Mouse (Mus musculus): ENCODE results near the gene Gm49396.
A peak's percentile ranks its signal among the peaks of the same experiment; 100 is the strongest.

Gene Gm49396

GRCm38 (mm10) chr7:30563117-30563905 is at the start of gene Gm49396, which contains the start of the genes U2af1l4 and Psenen:
TSS of gene Gm49396 (plus strand) at chr7:30563344.
TSS of gene U2af1l4 (plus strand) at chr7:30563301.
TSS of gene Psenen (minus strand) at chr7:30563627.
- peak; percentile 96 for DNase-seq (ENCODE audit: low read depth, low spot score)

- no peak for DNase-seq (ENCODE audit: low read depth, low spot score)
These were observed 48.0 kb upstream of the Gm49396 start for GRCm38 (mm10) chr7:30515003-30515760.

DNA sequence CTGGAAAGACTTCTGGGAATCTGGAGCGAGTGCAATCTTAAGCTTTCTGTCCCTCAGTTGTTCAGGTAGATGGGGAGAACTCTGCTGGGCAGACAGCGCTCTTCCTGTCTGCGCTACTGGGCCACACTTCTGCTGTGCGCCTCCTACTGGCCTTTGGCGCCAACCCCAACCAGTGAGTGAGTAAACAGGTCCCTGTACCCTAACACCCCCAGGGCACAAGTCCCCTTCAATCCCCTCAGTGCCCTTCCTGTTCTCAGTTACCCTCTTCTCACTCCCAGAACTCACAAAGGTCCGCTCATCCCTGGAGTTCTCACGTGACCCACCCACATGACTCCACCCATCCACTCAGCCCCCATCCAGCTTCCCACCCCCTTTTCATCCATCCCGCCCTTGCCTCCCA is 44.8 kb upstream of the Gm49396 start:
- no peak for DNase-seq (ENCODE audit: low read depth, low spot score)

DNA sequence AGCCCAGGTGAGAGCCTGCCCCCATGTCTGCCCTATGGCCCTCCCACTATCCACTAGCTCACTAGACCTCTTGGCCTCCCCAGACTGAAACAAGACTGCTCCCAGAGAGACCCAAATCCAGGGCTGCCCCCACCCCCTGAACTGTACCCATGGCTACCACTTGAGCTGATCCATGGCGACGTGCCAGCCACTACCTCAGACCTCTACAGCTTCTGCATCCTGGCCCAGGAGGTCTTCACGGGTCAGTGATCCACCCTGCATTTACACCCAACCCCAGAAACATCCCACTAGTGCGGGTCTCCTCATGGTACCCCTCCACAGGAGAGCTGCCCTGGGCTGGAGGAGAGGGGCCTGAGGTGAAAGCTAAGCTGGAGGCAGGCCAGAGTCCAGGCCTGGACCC is 42.7 kb upstream of the Gm49396 start:
- no peak for DNase-seq (ENCODE audit: low read depth, low spot score)

DNA sequence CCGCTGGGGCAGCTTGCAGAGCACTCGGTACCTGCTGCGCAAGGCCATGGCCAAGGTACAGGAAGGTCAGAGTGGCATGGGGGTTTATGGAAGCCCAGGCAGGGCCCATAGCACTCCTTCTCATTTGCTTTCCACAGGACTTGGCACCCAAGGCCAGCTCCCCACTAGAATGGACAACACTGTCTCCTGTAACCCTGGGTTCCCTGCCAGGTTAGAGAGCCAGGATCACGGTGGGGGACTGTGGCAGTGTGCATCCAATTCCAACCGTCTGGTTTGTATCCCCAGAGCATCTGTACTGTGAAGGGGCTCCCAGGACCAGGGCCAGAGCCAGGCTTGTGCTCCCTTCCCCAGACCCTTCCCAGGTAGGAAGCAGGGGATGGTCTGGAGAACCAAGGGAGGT is 42.3 kb upstream of the Gm49396 start:
- DNase-seq (ENCODE audit: low read depth, low spot score) = no peak

DNA sequence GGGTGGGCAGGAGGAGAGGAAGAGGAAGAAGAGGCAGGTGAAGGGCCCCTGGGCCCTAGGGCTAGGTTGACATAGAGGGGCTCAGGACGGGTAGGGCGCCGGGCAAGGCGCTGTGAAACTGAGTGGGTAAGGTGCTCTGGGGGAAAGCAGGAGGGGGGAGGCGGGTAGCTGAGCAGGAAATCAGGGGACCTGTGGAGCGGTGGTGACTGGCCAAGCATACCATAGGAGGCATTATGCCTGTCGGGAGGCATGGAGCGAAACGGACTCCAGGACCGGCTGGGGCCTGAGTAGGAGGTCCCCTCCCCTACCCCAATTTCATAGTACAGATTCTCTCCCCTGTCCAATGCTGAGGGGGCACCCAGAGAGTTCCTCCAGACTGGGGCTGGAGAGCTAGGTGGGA is 40.3 kb upstream of the Gm49396 start:
- no peak for DNase-seq (ENCODE audit: low read depth, low spot score)

DNA sequence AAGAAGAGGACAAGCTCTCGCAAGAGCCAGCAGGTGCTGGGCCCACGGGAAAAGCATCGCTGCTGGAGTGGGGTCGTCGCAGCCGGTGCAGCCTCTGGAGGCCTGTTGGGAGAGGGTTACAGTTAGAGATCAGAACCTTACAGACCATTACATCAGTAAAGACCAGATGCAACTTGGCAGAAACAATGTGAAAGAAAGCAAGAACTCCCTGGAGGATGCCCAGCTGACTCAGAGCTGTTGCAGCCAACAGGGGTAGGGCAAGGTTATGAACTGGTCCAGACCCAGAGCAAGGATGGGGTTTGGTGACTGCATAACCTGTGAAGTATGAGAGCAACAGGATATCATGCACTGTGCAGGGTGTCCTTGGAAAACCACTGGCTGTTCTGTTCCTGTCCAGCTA is 38.7 kb upstream of the Gm49396 start:
- no peak for DNase-seq (ENCODE audit: low read depth, low spot score)

DNA sequence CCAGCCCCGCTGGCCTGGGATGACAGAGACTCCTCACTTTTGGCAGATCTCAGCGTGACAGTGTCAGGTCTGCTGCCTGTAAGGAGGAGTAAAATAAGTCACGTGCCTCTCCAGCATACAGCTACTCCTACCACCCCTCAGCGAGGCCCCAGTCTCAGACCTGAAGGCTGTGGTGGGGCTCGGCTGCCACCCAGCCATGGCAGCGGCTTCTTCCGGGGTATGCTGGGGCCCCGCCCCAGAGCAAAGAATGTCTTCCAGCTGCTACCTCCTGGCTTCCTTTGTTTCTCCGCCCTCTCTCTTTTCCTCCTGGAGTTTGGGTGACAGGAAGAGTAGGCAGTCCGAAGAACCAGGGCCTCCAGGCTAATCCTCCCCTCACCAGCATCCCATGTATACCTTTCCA is 37.2 kb upstream of the Gm49396 start:
- no peak for DNase-seq (ENCODE audit: low read depth, low spot score)

DNA sequence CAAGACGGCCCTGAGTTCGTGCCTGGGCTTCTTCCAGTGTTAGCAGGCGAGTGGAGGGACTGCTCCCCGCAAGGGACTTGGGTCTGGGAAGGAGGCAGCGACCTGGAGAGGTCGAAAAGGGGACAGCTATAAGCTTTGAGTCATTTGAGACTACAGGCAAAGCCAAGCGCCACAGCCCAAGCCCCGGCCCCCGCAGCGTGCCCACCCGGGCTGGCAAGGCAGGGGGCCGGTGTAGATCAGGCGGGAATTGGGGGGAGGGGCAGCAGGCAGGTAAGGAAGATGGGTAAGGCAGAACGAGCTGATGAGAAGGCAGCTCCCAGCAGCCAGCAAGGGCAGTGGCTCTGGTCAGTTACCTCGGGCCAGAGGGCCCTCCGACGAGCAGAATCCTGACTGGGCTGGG is 36.7 kb upstream of the Gm49396 start:
- no peak for DNase-seq (ENCODE audit: low read depth, low spot score)

GRCm38 (mm10) chr7:30526981-30527380 is 36.2 kb upstream of the Gm49396 start:
- no peak for DNase-seq (ENCODE audit: low read depth, low spot score)

DNA sequence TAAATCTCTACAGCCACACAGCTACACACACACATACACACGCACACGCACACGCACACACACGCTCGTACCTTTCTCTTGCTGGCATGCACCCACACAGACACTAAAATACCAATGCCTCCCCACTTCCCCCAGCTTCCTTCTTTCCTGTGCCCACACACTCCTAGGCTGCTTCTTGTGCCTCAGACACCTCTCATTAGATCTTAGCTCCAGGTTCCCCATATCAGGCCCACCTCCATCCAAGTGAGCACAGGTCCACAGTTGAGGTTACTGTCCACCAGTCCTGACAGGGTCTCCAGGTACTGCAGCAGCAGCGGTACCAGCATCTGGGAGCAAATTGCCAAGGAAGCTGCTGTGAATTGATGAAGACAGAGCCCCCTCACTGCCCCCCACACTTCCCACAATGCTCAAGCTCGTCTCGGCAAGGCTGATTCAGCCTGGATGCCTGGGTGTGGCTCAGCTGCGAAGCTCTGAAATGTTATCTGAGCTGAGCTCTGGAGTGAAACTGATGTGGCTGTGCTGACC is 31.8 kb upstream of the Gm49396 start:
- no peak for DNase-seq (ENCODE audit: low read depth, low spot score)

DNA sequence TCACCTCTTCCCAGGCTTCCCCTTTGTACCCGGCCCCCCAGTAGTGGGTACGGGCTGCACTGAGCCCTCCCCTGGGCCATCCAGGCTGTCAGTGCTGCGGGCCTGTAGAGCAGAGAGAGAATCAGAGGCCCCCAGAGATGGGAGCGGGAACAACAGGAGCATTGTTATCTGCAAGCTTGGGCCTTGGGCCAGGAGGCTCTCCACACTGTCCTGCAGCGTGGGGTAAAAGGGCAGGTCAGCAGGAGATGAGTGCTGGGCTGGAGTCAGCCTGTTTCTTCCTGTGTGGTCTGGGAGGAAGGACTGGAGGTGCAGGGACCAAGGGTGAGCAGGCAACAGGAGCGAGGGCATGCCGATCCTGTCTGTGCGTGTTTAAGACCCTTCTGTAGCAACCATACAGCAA is 30.2 kb upstream of the Gm49396 start:
- DNase-seq (ENCODE audit: low read depth, low spot score) = no peak

- DNase-seq (ENCODE audit: low read depth, low spot score) = no peak
These were observed 29.1 kb upstream of the Gm49396 start for GRCm38 (mm10) chr7:30533941-30534632.

DNA sequence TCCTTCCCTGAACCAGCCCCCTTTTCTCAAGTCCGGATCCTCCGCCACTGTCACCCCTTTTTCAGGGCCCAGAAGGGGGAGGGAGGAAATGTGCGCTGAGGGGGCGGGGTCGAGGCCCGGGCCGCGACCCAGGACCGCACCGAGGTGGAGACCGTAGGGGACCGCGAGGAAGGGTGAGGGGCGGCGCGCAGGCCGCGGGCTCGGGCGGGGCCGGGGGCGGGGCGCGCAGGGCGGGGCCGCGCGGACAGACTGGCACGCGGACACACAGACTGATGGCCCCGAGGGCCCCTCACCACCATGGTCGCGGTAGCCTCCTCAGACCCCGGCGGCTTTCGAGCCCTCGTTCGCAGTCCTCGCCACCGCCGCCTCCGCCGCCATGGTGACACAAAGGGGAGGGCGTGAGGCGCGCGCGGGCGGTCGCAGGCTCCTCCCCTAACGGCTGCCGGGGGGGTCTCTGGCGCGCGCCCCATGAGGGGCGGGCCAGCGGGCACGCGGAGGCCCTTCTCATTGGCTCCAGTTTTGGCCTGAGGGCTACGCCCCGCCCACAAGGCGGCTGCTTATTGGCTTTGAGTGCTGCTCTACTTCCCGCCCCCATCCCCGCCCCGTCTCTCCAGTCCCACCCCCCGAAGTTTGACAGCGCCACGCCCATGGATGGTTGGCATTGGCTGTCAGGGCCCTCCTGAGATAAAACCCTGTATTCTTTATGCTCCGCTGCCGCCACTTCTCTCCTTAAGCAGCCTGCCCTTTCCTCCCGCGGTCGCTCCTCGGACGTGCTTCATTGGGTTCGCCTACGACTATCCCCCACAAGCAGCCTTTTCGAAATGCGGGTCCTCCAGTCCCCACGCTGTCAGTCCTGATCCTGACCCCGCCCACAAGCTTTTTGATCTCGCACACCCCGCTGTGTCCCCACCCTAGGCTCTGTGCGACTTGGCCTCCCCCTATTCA is 28.2 kb upstream of the Gm49396 start, which contains the start of gene Arhgap33:
Gene Arhgap33, minus strand, starts transcription at position 428 of the 945 bp plus-strand sequence.
- DNase-seq (ENCODE audit: low read depth, low spot score) = peak; percentile 98

DNA sequence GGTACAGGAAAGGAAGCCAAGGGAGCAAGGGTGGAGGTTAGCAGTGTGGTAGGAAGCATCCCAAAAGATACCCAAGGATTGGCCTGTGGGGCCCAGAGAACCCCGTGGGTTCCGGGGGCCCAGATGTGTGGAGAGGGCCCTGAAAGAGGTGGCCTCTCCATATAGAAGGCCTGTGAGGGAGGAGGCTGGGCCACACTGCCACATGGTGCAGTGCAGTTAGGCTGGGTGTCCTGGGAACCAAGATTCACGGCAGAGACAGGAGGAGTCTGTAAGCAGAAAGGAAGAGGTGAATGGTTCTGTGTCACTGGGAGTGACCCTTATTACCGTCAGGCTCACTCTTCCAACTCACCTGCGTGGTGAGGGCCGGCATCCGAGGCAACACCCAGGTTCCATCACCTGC is 22.6 kb upstream of the Gm49396 start:
- DNase-seq (ENCODE audit: low read depth, low spot score) = no peak

DNA sequence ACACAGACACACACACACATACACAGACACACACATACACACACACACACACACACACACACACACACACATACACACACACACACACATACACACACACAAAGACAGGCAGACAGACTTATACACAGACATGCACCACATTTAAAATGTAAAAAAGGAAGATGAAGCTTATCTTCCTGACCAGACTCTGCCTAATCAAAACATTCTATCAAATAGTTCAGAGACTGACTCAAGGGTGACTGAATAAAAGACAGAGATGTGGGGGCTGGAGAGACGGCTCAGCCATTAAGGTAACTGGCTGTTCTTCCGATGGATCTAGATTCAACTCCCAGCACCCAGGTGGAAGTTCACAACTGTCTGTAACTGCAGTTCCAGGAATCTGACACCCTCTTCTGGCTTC is 18.8 kb upstream of the Gm49396 start:
- no peak for DNase-seq (ENCODE audit: low read depth, low spot score)

- DNase-seq (ENCODE audit: low read depth, low spot score) = no peak
These were observed 13.3 kb upstream of the Gm49396 start for GRCm38 (mm10) chr7:30549880-30550279.

GRCm38 (mm10) chr7:30550603-30551002 is 12.5 kb upstream of the Gm49396 start:
- no peak for DNase-seq (ENCODE audit: low read depth, low spot score)

DNA sequence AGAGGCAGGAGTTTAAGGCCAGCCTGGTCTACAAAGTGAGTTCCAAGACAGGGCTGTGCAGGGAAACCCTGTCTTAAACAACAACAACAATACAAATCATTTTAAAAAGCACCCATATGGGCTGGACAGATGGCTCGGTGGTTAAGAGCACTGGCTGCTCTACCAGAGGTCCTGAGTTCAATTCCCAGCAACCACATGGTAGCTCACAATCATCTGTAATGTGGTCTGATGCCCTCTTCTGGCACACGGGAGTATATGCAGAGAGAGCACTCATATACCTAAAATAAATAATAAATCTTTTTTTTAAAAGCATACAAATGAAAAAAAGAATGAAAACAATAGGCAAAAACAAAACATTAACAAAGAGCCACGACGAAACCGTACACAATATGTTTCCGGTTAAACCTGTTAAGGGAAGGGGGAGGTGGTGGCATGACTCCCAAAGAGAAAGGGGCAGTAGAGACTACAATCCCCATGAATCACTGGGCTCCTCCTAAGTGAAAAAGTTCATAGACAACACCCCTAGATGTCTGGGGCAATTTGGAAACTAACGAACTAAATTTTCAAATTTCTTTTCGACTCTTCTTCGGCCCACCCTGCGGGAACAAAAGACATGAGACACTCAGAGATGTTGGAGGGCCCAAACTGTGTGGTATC is 11.6 kb upstream of the Gm49396 start:
- DNase-seq (ENCODE audit: low read depth, low spot score) = no peak
